Mouse (Mus musculus): ENCODE data around the gene Cdhr5.
"Not testable (repeated sequence)": the region's sequence is repeated elsewhere in the genome, so short reads cannot be mapped to it uniquely, and the experiment has no call there.

Gene Cdhr5

DNA sequence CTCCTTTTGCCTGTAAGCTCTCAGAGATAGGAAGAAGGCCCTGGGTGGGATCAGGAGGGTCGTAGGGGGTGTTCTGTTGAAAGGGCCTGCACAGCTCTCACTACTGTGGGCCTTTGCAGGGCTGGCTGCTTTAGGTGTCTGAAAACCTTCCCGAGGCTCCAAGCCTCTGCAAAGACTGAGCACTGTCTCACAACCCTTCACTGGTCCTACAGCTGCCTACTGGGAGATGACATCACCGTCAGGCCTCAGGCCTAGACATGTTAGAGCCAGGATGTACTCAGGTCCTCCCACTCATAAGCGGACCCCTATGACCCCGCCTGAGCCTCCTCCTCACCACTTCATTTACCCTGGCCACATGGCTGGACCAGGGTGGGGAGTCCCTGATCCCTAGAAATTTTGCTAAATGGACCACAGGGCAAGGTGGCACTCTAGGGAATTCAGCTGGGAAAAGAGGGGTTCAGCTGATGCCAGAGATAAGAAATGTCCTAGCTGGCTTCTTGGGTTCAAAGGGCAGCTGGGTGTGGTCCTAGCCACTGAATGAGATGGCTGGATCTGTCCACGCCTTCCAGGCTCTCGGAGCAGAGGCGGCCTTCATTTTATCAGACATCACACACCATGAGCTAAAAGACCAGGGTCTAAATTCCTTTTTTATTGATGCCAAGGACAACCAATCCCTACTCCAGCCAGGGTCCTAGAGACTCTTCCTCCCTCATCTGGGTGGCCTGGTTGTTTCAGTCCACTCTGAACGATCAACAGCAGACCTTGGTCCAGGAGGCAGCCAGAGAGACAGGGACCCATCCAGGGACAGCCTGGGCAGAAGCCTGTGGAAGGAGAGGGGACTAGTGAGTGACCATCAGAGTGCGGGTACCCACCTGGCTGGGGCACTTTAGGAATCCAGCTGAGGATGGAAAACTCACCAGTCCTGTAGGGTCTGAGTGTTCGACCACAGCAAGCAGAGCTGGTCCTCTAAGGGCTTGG lies 1.4 kb upstream of the Cdhr5 start:
- no peak for DNase-seq (ENCODE audit: low read depth, low spot score)

DNA sequence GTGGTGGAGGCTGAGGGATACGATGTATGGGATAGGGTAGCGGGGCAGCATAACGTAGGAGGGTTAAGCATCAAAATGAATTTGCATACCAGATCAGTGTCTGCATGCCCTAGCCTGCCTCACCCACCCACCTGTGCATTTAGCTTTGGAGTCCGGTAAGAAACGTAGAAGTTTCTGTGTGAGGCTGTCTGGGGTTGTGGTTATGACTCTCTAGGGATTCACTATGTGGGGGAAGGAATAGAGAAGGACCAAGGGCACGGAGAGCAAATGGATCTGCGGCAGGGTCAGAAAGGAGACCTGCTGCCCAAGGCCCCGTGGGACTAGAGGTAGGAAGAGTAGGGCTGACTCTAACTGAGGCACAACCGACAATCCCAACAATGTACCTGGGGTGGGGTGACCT lies 1.2 kb downstream of the Cdhr5 start:
- no peak for DNase-seq (ENCODE audit: low read depth, low spot score)

GRCm38 (mm10) chr7:141270631-141271030 lies 6.0 kb downstream of the Cdhr5 start:
- no peak for DNase-seq (ENCODE audit: low read depth, low spot score)

GRCm38 (mm10) chr7:141269273-141269545 lies 7.4 kb downstream of the Cdhr5 start:
- no peak for DNase-seq (ENCODE audit: low read depth, low spot score)

DNA sequence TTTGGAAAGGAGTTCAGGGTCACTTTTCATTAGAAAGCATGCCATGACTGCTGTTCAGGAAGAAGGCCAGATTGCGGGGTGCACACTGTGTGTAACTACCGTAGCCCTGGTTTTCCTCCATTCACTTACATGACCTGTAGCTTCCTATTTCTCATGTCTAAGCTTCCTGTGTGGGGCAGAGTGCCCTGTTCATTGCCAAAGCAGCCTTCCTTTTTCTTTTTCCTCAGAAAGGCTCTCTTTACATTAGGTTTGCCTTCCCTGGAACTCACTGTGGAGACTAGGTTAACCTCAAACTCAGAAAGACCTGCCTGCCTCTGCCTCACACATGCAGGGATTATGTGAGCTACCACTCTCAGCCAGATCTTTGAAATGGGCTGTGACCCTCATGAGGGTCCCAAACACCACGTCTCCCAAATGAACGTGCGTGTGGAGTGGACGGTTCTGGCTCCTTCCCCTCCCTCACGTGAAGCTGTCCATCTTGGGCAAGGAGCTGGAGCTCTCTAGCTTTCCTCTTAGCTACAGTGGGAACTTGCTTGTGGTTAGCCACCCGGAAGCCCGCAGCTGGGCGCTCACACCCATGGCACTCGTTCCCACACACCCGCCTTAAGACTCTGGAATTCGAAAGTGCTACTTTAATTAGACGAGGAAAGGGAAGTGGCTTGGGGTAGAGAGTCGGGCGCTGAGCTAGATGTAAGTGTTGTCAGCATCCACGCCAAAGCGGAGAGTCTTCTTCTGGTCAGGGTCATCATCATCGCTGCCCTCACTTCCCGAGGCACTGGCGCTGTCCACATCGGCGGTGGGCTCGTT lies 7.9 kb downstream of the Cdhr5 start:
- no peak for DNase-seq (ENCODE audit: low read depth, low spot score)

DNA sequence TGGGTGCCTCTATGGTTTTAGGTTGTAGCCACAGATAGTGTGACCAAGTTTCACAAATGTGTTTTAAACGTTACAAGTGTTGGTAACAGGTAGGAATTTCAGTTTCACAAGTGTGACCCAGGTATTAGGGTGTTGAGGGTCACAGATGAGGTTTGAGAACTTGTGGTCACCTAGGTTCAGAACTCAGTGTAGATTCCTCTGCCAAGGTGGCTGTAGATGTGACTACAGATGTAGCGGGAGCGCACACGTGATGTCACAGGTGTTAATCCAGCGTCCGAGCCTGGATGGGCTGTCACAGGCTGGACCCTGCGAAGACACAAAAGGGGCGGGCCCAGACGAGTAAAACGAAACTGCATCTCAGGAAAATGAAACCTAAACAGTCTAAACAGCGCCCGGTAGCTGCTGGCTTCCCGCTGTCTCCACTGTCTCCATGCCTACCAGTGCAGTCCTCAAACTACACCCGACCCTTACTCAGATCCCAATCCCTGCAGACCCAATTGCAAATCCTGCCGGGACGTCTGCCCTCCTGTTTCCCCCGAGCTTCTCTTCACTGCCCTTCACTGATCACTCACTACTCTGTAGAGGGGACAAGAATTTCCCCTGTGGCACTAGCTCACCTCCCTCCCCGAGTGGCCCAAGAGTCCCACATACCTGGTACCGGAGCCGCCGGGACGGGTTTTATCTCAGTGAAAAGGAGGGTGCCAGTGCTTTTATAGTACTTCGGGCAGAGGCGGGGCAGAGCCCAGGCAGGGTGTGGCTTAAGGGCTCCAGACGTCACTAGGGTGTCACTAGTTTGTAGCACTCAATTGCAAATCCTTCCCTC lies 10.6 kb downstream of the Cdhr5 start, which contains the start of gene Irf7:
TSS of gene Irf7 (minus strand) at position 743 of the 823 bp plus-strand sequence.
- peak; percentile 71 for DNase-seq (ENCODE audit: low read depth, low spot score)

DNA sequence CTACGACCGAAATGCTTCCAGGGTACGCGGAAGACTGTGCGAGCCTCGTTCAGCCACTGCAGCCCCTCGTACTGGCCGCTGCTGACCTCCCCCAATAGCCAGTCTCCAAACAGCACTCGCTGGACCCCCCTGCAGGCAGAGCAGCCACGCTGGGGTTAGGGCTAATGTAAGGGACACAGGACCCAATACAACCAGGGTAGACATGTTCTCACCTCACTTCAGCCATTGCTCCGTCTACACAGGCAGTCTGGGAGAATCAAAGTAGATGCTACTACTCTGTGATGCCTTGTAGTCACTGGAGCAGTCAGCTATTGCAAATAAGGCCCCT lies 11.2 kb downstream of the Cdhr5 start:
- no peak for DNase-seq (ENCODE audit: low read depth, low spot score)

DNA sequence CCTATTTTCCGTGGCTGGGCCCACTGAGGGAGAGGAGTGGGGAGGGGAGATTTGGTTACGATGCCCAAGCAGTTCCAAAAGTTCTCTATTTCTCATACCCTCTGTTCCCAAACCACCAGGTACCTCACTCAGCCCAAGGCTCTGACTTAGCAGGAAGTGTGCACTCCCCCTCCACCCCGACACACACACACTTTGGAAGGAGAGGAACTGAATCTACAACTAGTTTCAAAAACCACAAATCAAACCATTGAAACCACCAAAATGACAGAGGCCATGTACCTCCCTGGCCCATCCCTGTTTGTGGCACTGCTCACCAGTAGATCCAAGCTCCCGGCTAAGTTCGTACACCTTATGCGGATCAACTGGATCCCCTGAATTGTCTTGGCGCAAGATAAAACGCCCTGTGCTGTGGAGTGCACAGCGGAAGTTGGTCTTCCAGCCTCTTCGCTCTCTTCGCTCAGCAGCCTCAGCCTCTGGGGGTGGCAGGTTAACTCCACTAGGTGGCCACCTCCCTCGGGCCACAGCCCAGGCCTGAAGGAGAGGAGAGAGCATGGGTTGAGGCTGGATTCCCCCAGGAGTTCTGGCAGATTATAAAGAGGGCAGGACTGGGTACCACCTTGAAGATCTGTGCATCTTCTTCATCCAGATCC lies 11.7 kb downstream of the Cdhr5 start:
- DNase-seq (ENCODE audit: low read depth, low spot score), result no peak

DNA sequence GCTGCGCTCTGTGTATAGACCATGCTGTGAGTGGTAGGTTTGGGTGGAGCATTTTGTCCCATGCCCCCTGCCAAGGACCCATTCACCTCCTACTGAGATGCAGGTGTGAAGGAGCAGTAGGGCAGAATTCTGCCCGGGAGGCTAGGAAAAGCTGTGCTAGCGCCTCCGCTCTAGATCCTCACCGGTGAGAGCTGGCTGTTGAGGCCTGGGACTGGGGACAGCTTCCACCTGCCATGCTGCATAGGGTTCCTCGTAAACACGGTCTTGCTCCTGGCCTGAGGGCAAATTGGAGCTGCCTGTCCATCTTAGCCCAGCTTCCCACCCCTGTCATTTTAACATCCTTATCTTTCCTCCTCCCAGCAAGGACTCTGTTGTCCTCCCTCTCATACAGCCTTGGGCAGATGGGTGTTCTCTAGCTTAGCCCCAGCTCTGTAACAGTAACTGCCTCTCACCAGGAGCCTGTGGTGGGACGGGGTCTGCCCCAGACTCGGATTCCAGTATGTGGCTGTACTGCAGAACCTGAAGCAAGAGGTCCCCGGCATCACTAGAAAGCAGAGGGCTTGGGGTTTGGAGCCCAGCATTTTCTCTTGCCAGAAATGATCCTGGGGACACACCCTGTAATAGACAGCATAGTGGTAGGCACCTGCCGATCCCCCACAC lies 12.4 kb downstream of the Cdhr5 start:
- no peak for DNase-seq (ENCODE audit: low read depth, low spot score)

DNA sequence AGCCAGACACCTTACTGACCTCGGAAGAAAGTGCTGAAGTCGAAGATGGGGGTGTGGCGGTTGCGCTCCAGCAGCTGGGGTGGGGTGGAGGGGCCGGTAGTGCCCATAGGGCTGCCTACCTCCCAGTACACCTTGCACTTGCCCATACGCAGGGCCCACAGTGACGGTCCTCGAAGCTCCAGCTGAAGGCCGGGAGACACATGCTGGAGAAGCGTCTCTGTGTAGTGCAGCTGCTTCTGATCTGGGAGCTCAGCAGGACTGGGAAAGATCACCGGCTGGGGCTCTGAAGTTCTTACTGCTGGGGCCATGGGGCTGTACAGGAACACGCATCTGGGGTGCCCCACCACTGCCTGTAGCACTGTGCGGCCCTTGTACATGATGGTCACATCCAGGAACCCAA lies 12.9 kb downstream of the Cdhr5 start:
- no peak for DNase-seq (ENCODE audit: low read depth, low spot score)

GRCm38 (mm10) chr7:141261480-141261879 lies 15.1 kb downstream of the Cdhr5 start:
- DNase-seq (ENCODE audit: low read depth, low spot score), result no peak

- DNase-seq (ENCODE audit: low read depth, low spot score), result no peak
These were observed 20.4 kb downstream of the Cdhr5 start for GRCm38 (mm10) chr7:141256159-141256558.

DNA sequence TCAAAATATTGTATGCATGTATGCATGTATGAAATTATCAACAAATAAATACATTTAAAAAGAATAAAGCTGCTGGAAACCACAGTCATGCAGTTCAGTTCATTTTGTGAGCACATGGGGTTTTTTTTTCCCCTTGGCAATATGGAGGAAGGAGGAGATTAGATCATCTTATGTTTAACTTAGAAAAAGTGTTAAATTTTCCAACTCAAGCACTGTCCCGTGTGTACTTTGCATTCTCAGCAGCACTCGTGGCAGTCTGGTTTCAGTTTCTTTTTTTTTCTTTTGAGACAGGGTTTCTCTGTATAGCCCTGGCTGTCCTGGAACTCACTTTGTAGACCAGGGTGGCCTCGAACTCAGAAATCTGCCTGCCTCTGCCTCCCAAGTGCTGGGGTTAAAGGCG lies 26.1 kb downstream of the Cdhr5 start:
- not testable (repeated sequence) for DNase-seq (ENCODE audit: low read depth, low spot score)

- no peak for DNase-seq (ENCODE audit: low read depth, low spot score)
These were observed 45.0 kb downstream of the Cdhr5 start for GRCm38 (mm10) chr7:141231551-141231950.

GRCm38 (mm10) chr7:141231111-141231510 lies 45.5 kb downstream of the Cdhr5 start:
- no peak for DNase-seq (ENCODE audit: low read depth, low spot score)

- no peak for DNase-seq (ENCODE audit: low read depth, low spot score)
These were observed 46.0 kb downstream of the Cdhr5 start for GRCm38 (mm10) chr7:141230570-141230969.

DNA sequence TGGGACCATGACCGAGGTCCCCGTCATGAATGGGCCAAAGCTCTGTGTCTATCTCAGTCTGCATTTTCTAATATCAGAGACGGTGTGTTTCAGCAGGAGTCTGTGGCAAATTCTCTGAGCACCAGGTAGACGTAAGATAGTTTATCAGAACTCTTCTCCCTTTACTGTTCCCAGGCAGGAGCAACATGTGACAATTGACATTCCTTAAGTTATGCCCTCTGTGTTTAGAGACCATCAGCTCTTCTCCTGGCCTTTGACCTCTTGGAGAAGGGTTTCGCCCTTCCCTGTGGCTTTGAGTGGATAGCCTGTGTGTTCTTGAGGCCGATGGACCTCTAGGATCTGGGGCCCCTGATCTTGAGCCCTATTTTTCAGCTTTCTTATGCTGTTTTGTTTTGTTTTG lies 46.9 kb downstream of the Cdhr5 start:
- no peak for DNase-seq (ENCODE audit: low read depth, low spot score)

DNA sequence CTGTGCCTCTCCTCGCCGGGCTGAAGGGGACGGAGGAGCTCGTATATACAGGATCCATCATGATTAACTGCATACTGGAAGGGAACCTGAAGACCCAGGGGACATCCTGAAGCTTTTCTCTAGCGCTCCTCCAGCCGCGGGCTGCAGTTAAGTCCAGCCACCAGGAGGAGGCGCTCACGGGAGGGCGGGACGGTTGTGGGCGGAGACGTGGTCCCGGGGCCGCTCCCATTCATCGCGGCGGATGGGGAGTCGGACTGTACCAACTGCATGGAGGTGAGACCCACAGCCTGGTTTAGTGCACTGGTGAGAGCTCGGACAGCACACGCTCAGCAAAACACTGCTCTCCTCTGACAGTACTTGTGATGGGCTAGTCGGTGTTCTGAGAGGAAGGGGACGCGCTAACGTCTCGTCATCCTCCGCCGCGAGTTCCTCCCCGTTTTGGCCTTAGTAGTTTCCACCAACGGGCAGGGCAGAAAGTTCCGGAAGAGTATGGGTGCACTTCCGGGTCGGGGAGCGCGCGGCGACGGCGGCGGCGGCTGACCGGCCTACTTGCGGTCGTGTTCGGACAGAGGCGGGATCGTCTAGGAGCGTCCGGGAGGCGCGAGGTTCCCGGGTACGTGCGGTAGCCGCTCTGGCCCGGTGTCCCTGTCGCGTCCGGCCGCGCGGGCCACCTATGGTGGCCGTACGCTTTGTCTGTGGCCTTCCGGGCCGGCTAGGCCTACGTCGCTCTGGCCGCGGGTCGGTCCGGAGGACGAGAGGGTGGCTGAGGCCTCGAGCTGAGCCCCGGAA lies 48.1 kb downstream of the Cdhr5 start, which contains the start of gene Phrf1:
TSS of gene Phrf1 (plus strand) at position 506 of the 789 bp plus-strand sequence.
- peak; percentile 90 for DNase-seq (ENCODE audit: low read depth, low spot score)

- no peak for DNase-seq (ENCODE audit: low read depth, low spot score)
These were observed 48.8 kb downstream of the Cdhr5 start for GRCm38 (mm10) chr7:141227796-141228195.

DNA sequence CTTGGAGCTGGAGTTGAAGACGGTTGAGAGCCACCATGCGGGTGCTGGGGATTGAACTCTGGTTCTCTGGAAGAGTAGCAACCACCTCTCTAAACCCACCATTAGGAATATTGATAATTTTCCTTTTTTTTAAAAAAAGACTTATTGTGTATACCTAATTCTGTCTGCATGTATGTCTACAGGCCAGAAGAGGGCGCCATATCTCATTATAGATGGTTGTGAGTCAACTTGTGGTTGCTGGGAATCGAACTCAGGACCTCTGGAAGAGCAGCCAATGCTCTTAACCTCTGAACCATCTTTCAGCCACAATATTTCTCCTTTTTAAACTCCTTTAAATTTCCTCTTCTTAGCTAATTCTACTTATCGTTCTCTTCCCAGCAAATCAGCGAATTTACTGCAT lies 50.1 kb downstream of the Cdhr5 start:
- DNase-seq (ENCODE audit: low read depth, low spot score), result no peak

All from c-Kit-negative CD71-positive TER-119-positive erythroid progenitor cells, embryonic 14.5 days (primary cell).